Mouse (Mus musculus): ENCODE measurements at regions not wholly inside any gene's neighbourhood (a gene's known extent, or its start where the extent isn't known, plus 50 kb on each side); places are given as distances from the start of the nearest gene placed in this dataset.
A peak's percentile ranks its signal among the peaks of the same experiment; 100 is the strongest.

GRCm38 (mm10) chr9:86232174-86232573 is 232.6 kb downstream of the Ube2cbp start:
- H3K4me1 ChIP-seq (replicated peaks; ENCODE audit: control insufficient read depth, insufficient read depth, low read length): no peaks in the 10 kb centered on the region
- 22% methylated on average over 1 of the region's 1 CpGs for WGBS
- peak; percentile 84 for ATAC-seq
- H3K4me3 ChIP-seq (replicated peaks; ENCODE audit: low read length): no peak overlapping the region
- peaks cover 4% of the 10 kb centered on the region; the same call in 1 of the 2 replicates for H3K9me3 ChIP-seq (ENCODE audit: control insufficient read depth, low read length)
- no peak overlapping the region for H3K9ac ChIP-seq (replicated peaks; ENCODE audit: low read depth, low read length)
- no peak overlapping the region for H3K27ac ChIP-seq (ENCODE audit: low read length)
- no peak overlapping the region for H3K4me2 ChIP-seq (ENCODE audit: low read length)
- H3K27me3 ChIP-seq (replicated peaks; ENCODE audit: control insufficient read depth, insufficient read depth, low read length): no peaks in the 10 kb centered on the region
- H3K36me3 ChIP-seq (ENCODE audit: control insufficient read depth, insufficient read depth): no peaks in the 10 kb centered on the region

DNA sequence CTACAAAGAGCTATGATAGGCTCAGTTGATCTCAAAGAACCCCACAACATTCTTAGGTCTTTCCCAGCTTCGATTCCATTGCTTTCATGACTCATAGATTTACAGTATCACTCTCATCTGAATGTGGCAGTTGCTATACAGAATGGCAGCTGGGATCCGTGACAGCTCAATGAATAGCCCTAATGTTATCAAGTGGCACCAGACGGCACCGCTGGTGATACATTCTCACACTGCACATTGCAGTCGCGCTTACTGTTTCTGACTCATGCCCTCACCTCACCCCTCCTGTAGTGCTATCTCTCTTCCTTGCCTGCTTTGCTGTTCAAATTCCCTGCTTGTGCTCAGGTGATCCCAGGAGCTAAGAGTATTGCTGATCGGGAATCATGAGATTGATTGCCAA is 231.0 kb downstream of the Ube2cbp start:
- no peak overlapping the region for H3K4me3 ChIP-seq (replicated peaks; ENCODE audit: low read length)

DNA sequence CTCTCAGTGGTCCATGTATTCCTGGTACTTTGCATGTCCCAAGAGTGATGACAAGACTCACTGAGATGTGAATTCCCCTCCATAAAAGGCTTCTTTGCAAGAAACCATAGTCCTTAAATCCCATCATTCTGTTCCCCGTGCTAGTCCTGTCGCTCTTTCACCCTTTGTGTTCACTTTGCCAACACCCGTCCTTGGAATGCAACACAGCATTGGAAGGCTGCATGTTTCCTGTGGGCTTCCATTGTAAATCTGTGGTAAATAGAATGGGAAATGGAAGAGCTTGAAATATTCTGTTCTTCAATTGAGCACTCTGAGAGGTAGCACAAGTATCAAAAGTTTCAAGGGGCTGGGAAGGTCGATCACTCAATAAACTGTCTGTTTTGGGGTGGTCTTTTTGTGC is 226.1 kb downstream of the Ube2cbp start:
- H3K27me3 ChIP-seq (replicated peaks; ENCODE audit: control insufficient read depth, insufficient read depth, low read length): no peaks in the 10 kb centered on the region
- no peaks in the 10 kb centered on the region for H3K4me1 ChIP-seq (replicated peaks; ENCODE audit: control insufficient read depth, insufficient read depth, low read length)
- 56% methylated on average over 4 of the region's 4 CpGs for WGBS
- peaks cover 4% of the 10 kb centered on the region; the same call in 1 of the 2 replicates for H3K9me3 ChIP-seq (ENCODE audit: control insufficient read depth, low read length)
- H3K4me2 ChIP-seq (ENCODE audit: low read length): no peak overlapping the region
- no peak overlapping the region for H3K4me3 ChIP-seq (replicated peaks; ENCODE audit: low read length)
- H3K27ac ChIP-seq (ENCODE audit: low read length): no peak overlapping the region
- no peak overlapping the region for H3K9ac ChIP-seq (replicated peaks; ENCODE audit: low read depth, low read length)
- H3K36me3 ChIP-seq (ENCODE audit: control insufficient read depth, insufficient read depth): no peaks in the 10 kb centered on the region
- ATAC-seq: no peak

More for the DNA sequence above, 231.0 kb downstream of the Ube2cbp start:
- WGBS: 79% methylated on average over 7 of the region's 7 CpGs
- Histone ChIP-seq H3K27me3 (replicated peaks; ENCODE audit: control insufficient read depth, insufficient read depth, low read length) (no peaks in the 10 kb centered on the region), H3K27ac (ENCODE audit: low read length) (no peak overlapping the region), H3K4me1 (replicated peaks; ENCODE audit: control insufficient read depth, insufficient read depth, low read length) (no peaks in the 10 kb centered on the region), H3K9me3 (ENCODE audit: control insufficient read depth, low read length) (peaks cover 4% of the 10 kb centered on the region; the same call in 1 of the 2 replicates), H3K4me2 (ENCODE audit: low read length) (no peak overlapping the region), H3K36me3 (ENCODE audit: control insufficient read depth, insufficient read depth) (no peaks in the 10 kb centered on the region), H3K9ac (replicated peaks; ENCODE audit: low read depth, low read length) (no peak overlapping the region)
- no peak for ATAC-seq

GRCm38 (mm10) chr9:86240287-86240686 is 224.5 kb downstream of the Ube2cbp start:
- no peak overlapping the region for H3K4me2 ChIP-seq (ENCODE audit: low read length)
- no peaks in the 10 kb centered on the region for H3K4me1 ChIP-seq (replicated peaks; ENCODE audit: control insufficient read depth, insufficient read depth, low read length)
- H3K27ac ChIP-seq (ENCODE audit: low read length): no peak overlapping the region
- no peaks in the 10 kb centered on the region for H3K27me3 ChIP-seq (replicated peaks; ENCODE audit: control insufficient read depth, insufficient read depth, low read length)
- H3K36me3 ChIP-seq (ENCODE audit: control insufficient read depth, insufficient read depth): no peaks in the 10 kb centered on the region
- no peak for ATAC-seq
- 70% methylated on average over 2 of the region's 2 CpGs for WGBS
- H3K9me3 ChIP-seq (ENCODE audit: control insufficient read depth, low read length): peaks cover 4% of the 10 kb centered on the region; the same call in 1 of the 2 replicates
- H3K4me3 ChIP-seq (replicated peaks; ENCODE audit: low read length): no peak overlapping the region
- H3K9ac ChIP-seq (replicated peaks; ENCODE audit: low read depth, low read length): no peak overlapping the region

GRCm38 (mm10) chr9:86240896-86241295 is 223.9 kb downstream of the Ube2cbp start:
- Histone ChIP-seq H3K4me3 (replicated peaks; ENCODE audit: low read length) (no peak overlapping the region), H3K36me3 (ENCODE audit: control insufficient read depth, insufficient read depth) (no peaks in the 10 kb centered on the region), H3K9ac (replicated peaks; ENCODE audit: low read depth, low read length) (no peak overlapping the region), H3K9me3 (ENCODE audit: control insufficient read depth, low read length) (peaks cover 4% of the 10 kb centered on the region; the same call in 1 of the 2 replicates), H3K27ac (ENCODE audit: low read length) (no peak overlapping the region), H3K4me1 (replicated peaks; ENCODE audit: control insufficient read depth, insufficient read depth, low read length) (no peaks in the 10 kb centered on the region), H3K4me2 (ENCODE audit: low read length) (no peak overlapping the region), H3K27me3 (replicated peaks; ENCODE audit: control insufficient read depth, insufficient read depth, low read length) (no peaks in the 10 kb centered on the region)
- ATAC-seq: no peak
- WGBS: 70% methylated on average over 7 of the region's 7 CpGs

- no peaks in the 10 kb centered on the region for H3K9me3 ChIP-seq (ENCODE audit: control insufficient read depth, low read length)
- no peaks in the 10 kb centered on the region for H3K36me3 ChIP-seq (ENCODE audit: control insufficient read depth, insufficient read depth)
- H3K27ac ChIP-seq (ENCODE audit: low read length): no peak overlapping the region
- no peaks in the 10 kb centered on the region for H3K4me1 ChIP-seq (replicated peaks; ENCODE audit: control insufficient read depth, insufficient read depth, low read length)
- no peak overlapping the region for H3K4me3 ChIP-seq (replicated peaks; ENCODE audit: low read length)
- ATAC-seq: no peak
- H3K9ac ChIP-seq (replicated peaks; ENCODE audit: low read depth, low read length): no peak overlapping the region
- H3K4me2 ChIP-seq (ENCODE audit: low read length): no peak overlapping the region
- 95% methylated on average over 3 of the region's 3 CpGs for WGBS
- no peaks in the 10 kb centered on the region for H3K27me3 ChIP-seq (replicated peaks; ENCODE audit: control insufficient read depth, insufficient read depth, low read length)
Measured at GRCm38 (mm10) chr9:86250197-86250596, 214.6 kb downstream of the Ube2cbp start.

DNA sequence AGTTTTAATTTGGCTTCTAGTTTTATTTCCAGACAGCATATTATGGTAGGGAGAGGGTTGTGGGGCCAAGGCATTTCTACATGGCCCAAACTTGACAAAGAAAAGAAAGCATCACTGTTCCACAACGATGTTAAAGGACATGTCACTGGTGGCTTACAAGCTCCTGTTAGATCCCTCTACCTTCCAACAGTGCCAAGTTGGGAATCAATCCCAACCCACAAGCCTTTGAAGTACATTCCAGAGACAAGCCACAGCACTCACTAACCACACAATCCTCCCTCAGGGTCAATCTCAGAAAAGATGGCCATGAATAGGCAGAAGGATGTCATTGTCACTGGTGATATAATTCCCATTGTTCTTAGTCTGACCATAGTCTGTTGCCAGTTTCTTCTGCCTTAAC is 213.4 kb downstream of the Ube2cbp start:
- no peak overlapping the region for H3K4me3 ChIP-seq (replicated peaks; ENCODE audit: low read length)
- no peak overlapping the region for H3K9ac ChIP-seq (replicated peaks; ENCODE audit: low read depth, low read length)
- ATAC-seq: no peak
- H3K27me3 ChIP-seq (replicated peaks; ENCODE audit: control insufficient read depth, insufficient read depth, low read length): no peaks in the 10 kb centered on the region
- no peaks in the 10 kb centered on the region for H3K36me3 ChIP-seq (ENCODE audit: control insufficient read depth, insufficient read depth)
- H3K27ac ChIP-seq (ENCODE audit: low read length): no peak overlapping the region
- H3K4me1 ChIP-seq (replicated peaks; ENCODE audit: control insufficient read depth, insufficient read depth, low read length): no peaks in the 10 kb centered on the region
- WGBS: 75% methylated on average over 1 of the region's 1 CpGs
- H3K9me3 ChIP-seq (ENCODE audit: control insufficient read depth, low read length): no peaks in the 10 kb centered on the region
- no peak overlapping the region for H3K4me2 ChIP-seq (ENCODE audit: low read length)
